9 mouse cellular contexts compared by ENCODE assay signal in genomic region chr8:121717502-121717901, GRCm38 (mm10). TPM values are rescaled to one million over a fixed set of nuclear protein-coding genes. Genes with fewer than 3 reads are reported as not detected.
DNase-seq lines count a peak whose midpoint lies in the region; ATAC-seq and TF ChIP-seq lines count a peak whose summit lies in the region.
"Had no signal": no experiment of that assay in that cellular context is flagged by ENCODE, and none has a peak within 500 bp of the region (broad histone marks: within the 10 kb centered on the region; RNA-seq: fewer than 3 reads in every experiment).

No protein-coding gene starts in this region.

- H3K4me2 ChIP-seq in lung, embryonic 16.5 days (ENCODE audit: low read depth, low read length) = 0 out of 2 replicates have a peak overlapping the region, but pooled peaks have one; percentile 9
- no peak overlapping the region for H3K4me2 ChIP-seq in limb, embryonic 11.5 days (ENCODE audit: low read depth, severe bottlenecking)

- TF ChIP-seq POLR2A in olfactory bulb, adult 2 months (IDR thresholded peaks at IDR 0.05; ENCODE audit: insufficient read depth, low read depth, low read length) = no peak

- no peaks in the 10 kb centered on the region for H3K36me3 ChIP-seq in lung, embryonic 16.5 days (ENCODE audit: control insufficient read depth, insufficient read depth, low read length)
- no peaks in the 10 kb centered on the region for H3K36me3 ChIP-seq in limb, embryonic 11.5 days (ENCODE audit: control insufficient read depth, insufficient read depth, low read length)

- TF ChIP-seq CTCF in olfactory bulb, adult 2 months (IDR thresholded peaks at IDR 0.05; ENCODE audit: insufficient read depth, low read depth, low read length) = no peak

- WGBS in lung, embryonic 16.5 days = 35% methylated on average over 14 of the region's 14 CpGs
- 50% methylated on average over 14 of the region's 14 CpGs for WGBS in limb, embryonic 11.5 days
- WGBS in olfactory bulb, adult 2 months = 41% methylated on average over 14 of the region's 14 CpGs

- no peak overlapping the region for H3K4me3 ChIP-seq in lung, embryonic 16.5 days (ENCODE audit: low read length)
- no peak overlapping the region for H3K4me3 ChIP-seq in limb, embryonic 11.5 days (ENCODE audit: low read depth, low read length)
- no peak overlapping the region for H3K4me3 ChIP-seq in olfactory bulb, adult 2 months (ENCODE audit: insufficient read depth, low read depth, low read length)

- ATAC-seq in lung, embryonic 16.5 days (ENCODE audit: low read depth) = no peak
- ATAC-seq in limb, embryonic 11.5 days (ENCODE audit: insufficient number of reproducible peaks, low FRiP score, low TSS enrichment, low read depth) = no peak

- H3K4me1 ChIP-seq in lung, embryonic 16.5 days (replicated peaks; ENCODE audit: control insufficient read depth, insufficient read depth, low read length) = no peaks in the 10 kb centered on the region
- no peaks in the 10 kb centered on the region for H3K4me1 ChIP-seq in limb, embryonic 11.5 days (ENCODE audit: control insufficient read depth, insufficient read depth, low read length)
- H3K4me1 ChIP-seq in olfactory bulb, adult 2 months (ENCODE audit: control insufficient read depth, insufficient read depth, low read length) = peaks cover 39% of the 10 kb centered on the region

- H3K9me3 ChIP-seq in lung, embryonic 16.5 days (ENCODE audit: control insufficient read depth, low read length) = no peaks in the 10 kb centered on the region
- H3K9me3 ChIP-seq in limb, embryonic 11.5 days (ENCODE audit: control insufficient read depth, low read length) = no peaks in the 10 kb centered on the region

- H3K9ac ChIP-seq in lung, embryonic 16.5 days (ENCODE audit: low read length) = no peak overlapping the region
- H3K9ac ChIP-seq in limb, embryonic 11.5 days (ENCODE audit: low read length) = 0 out of 2 replicates have a peak overlapping the region, but pooled peaks have one; percentile 5

- H3K27ac ChIP-seq in lung, embryonic 16.5 days (ENCODE audit: low read length) = no peak overlapping the region
- no peak overlapping the region for H3K27ac ChIP-seq in limb, embryonic 11.5 days (replicated peaks; ENCODE audit: low read depth, low read length)
- H3K27ac ChIP-seq in olfactory bulb, adult 2 months (ENCODE audit: insufficient read depth, low read depth, low read length) = 0 out of 2 replicates have a peak overlapping the region, but pooled peaks have one; percentile 9

- intact Hi-C loops in left cerebral cortex, postnatal 4 days (cut with DNase I) = no loop called here

- no peaks in the 10 kb centered on the region; the same call in none of the 2 replicates for H3K27me3 ChIP-seq in lung, embryonic 16.5 days (ENCODE audit: control insufficient read depth, insufficient read depth, low read depth, low read length)
- no peaks in the 10 kb centered on the region for H3K27me3 ChIP-seq in limb, embryonic 11.5 days (ENCODE audit: control insufficient read depth, insufficient read depth, low read length)

- DNase-seq in cerebellum, postnatal 25 days = peak; percentile 45 to 52
- no peak for DNase-seq in cerebellum, adult 9-11 months
- no peak for DNase-seq in lung, postnatal 36 days
- DNase-seq in limb, embryonic 11.5 days (ENCODE audit: low spot score) = no peak
- DNase-seq in left cerebral cortex, postnatal 4 days = no peak
- DNase-seq in spleen, adult 18-20 months = no peak

RNA-seq across cellular contexts. Expression of gene Jph3, which starts 11.9 kb away (rescaled TPM):
- polyA plus RNA-seq in lung, embryonic 16.5 days (2015; fragmentation: Nextera tagmentation; extraction: Ambion mirVana) = 0.38 and 0.50 TPM in 2 replicates
- 0.67 and 0.73 TPM in 2 replicates for polyA plus RNA-seq in limb, embryonic 11.5 days (2014; fragmentation: Nextera tagmentation; extraction: Ambion mirVana)
- polyA plus RNA-seq in olfactory bulb, adult 2 months (2012; ENCODE audit: insufficient read depth, insufficient read length, low replicate concordance, missing spikeins) = 104 TPM in 1 of 2 replicates, not detected in the other
- 100 to 1,000 TPM; 116 to 119 TPM for total RNA-seq in left cerebral cortex, postnatal 4 days (2021)
- total RNA-seq: gastrocnemius, adult 8-10 months had no signal

Comparison
In these comparisons a context has a peak if more than half of its experiments do, and no peak if none do; other contexts are left out.
1. DNase-seq: peak in cerebellum, postnatal 25 days (2 of 2); none in cerebellum, adult 9-11 months (single experiment), lung, postnatal 36 days (single experiment), limb, embryonic 11.5 days (single experiment), left cerebral cortex, postnatal 4 days (single experiment) and spleen, adult 18-20 months (0 of 2).
2. RNA of gene Jph3, which starts 11.9 kb away (polyA plus RNA-seq): 104 TPM in olfactory bulb, adult 2 months; 0.67 to 0.73 TPM in limb, embryonic 11.5 days and 0.38 to 0.50 TPM in lung, embryonic 16.5 days; every median in the first group is over 10 times any median in the second.